Mouse (Mus musculus) forebrain, postnatal 0 days (tissue): ENCODE measurements at regions not wholly inside any gene's neighbourhood (a gene's known extent, or its start where the extent isn't known, plus 50 kb on each side); places are given as distances from the start of the nearest gene placed in this dataset.

Source experiments
- ATAC-seq: fragments of 200-750 bp; cut with Nextera tagmentation; 2 replicates; pipeline ENCODE4 v1.8.0; 2017; ENCODE audit warnings: mild to moderate bottlenecking, moderate library complexity
- DNase-seq: peaks from one replicate; pipeline ENCODE4 v3.0.0-alpha.2; 2015
- H3K27ac ChIP-seq: fragments of 300-500 bp; sonication (generic); 2 replicates; pipeline ENCODE4 v1.5.1; 2014; ENCODE audit warnings: low read depth, mild to moderate bottlenecking, antibody characterized with exemption, low read length, moderate library complexity, mixed read lengths
- H3K27me3 ChIP-seq: fragments of 300-500 bp; sonication (generic); 2 replicates; pipeline ENCODE4 v1.6.1; 2014; ENCODE audit warnings: mild to moderate bottlenecking, low read length, mixed read lengths; ENCODE audit not compliant: insufficient read depth
- H3K36me3 ChIP-seq: fragments of 300-500 bp; sonication (generic); 2 replicates; pipeline ENCODE4 v1.6.1; 2014; ENCODE audit warnings: mild to moderate bottlenecking, moderate library complexity; ENCODE audit not compliant: insufficient read depth
- H3K4me1 ChIP-seq: fragments of 300-500 bp; sonication (generic); 2 replicates; pipeline ENCODE4 v1.6.1; 2014; ENCODE audit warnings: antibody characterized with exemption; ENCODE audit not compliant: insufficient read depth
- H3K4me2 ChIP-seq: fragments of 300-500 bp; sonication (generic); 2 replicates; pipeline ENCODE4 v1.6.1; 2014; ENCODE audit warnings: low read depth, mild to moderate bottlenecking, moderate library complexity
- H3K4me3 ChIP-seq: fragments of 300-500 bp; sonication (generic); 2 replicates; pipeline ENCODE4 v1.5.1; 2014; ENCODE audit warnings: low read depth, low read length, mixed read lengths
- H3K9ac ChIP-seq: fragments of 300-500 bp; sonication (generic); 2 replicates; pipeline ENCODE4 v1.6.1; 2014; ENCODE audit warnings: mild to moderate bottlenecking
- H3K9me3 ChIP-seq: fragments of 300-500 bp; sonication (generic); 2 replicates; pipeline ENCODE4 v1.6.1; 2016; ENCODE audit warnings: low read length
- CTCF ChIP-seq: sonication (generic); IDR thresholded peaks from 2 replicates; pipeline ENCODE4 v1.5.1; 2016; ENCODE audit warnings: antibody characterized with exemption, control low read depth, low read depth
- WGBS: fragments of 180-500 bp; shearing (Covaris S2); extraction: QIAGEN DNeasy Blood & Tissue Kit; methylation state at CpG from one replicate; pipeline ENCODE4 v1.1.7; 2014; 5-methylcytosine and 5-hydroxymethylcytosine counted together

GRCm38 (mm10) chr7:121289737-121290136, 101.9 kb upstream of the Hs3st2 start:
- no peak overlapping the region for H3K4me2 ChIP-seq
- no peaks in the 10 kb centered on the region for H3K9me3 ChIP-seq
- ATAC-seq (no peak), DNase-seq (no peak)
- H3K27me3 ChIP-seq, result no peaks in the 10 kb centered on the region
- H3K36me3 ChIP-seq, result no peaks in the 10 kb centered on the region
- 90% methylated on average over 16 of the region's 16 CpGs for WGBS
- TF ChIP-seq CTCF, result no peak
- no peaks in the 10 kb centered on the region for H3K4me1 ChIP-seq
- H3K4me3 ChIP-seq, result no peak overlapping the region
- no peak overlapping the region for H3K27ac ChIP-seq
- H3K9ac ChIP-seq, result no peak overlapping the region

- Histone ChIP-seq H3K9me3 (no peaks in the 10 kb centered on the region), H3K36me3 (no peaks in the 10 kb centered on the region), H3K4me2 (no peak overlapping the region), H3K4me3 (no peak overlapping the region), H3K27me3 (no peaks in the 10 kb centered on the region), H3K27ac (no peak overlapping the region), H3K4me1 (no peaks in the 10 kb centered on the region), H3K9ac (no peak overlapping the region)
- TF ChIP-seq CTCF, result no peak
- ATAC-seq (no peak), DNase-seq (no peak)
- 89% methylated on average over 3 of the region's 3 CpGs for WGBS
Observed at GRCm38 (mm10) chr7:121296151-121296695, 95.4 kb upstream of the Hs3st2 start.

GRCm38 (mm10) chr7:121312961-121313587, 78.6 kb upstream of the Hs3st2 start:
- WGBS, result 5% methylated on average over 19 of the region's 19 CpGs
- Histone ChIP-seq H3K27ac (no peak overlapping the region), H3K4me1 (no peaks in the 10 kb centered on the region), H3K4me2 (peak overlapping the region; percentile 23; the same call in 1 of the 2 replicates), H3K27me3 (0 out of 2 replicates have a peak, but pooled peaks cover 2% of the 10 kb centered on the region), H3K4me3 (no peak overlapping the region), H3K36me3 (no peaks in the 10 kb centered on the region), H3K9ac (peak overlapping the region; percentile 14; the same call in 1 of the 2 replicates), H3K9me3 (no peaks in the 10 kb centered on the region)
- no peak for TF ChIP-seq CTCF
- ATAC-seq (no peak), DNase-seq (peak; percentile 6)

GRCm38 (mm10) chr7:121314521-121314920, 77.1 kb upstream of the Hs3st2 start:
- no peaks in the 10 kb centered on the region for H3K4me1 ChIP-seq
- no peaks in the 10 kb centered on the region for H3K9me3 ChIP-seq
- TF ChIP-seq CTCF, result no peak
- H3K27me3 ChIP-seq, result 0 out of 2 replicates have a peak, but pooled peaks cover 2% of the 10 kb centered on the region
- no peak overlapping the region for H3K4me3 ChIP-seq
- 71% methylated on average over 4 of the region's 4 CpGs for WGBS
- ATAC-seq (no peak), DNase-seq (no peak)
- no peak overlapping the region for H3K27ac ChIP-seq
- no peak overlapping the region for H3K9ac ChIP-seq
- H3K36me3 ChIP-seq, result no peaks in the 10 kb centered on the region
- no peak overlapping the region for H3K4me2 ChIP-seq

- no peak overlapping the region for H3K9ac ChIP-seq
- no peak for TF ChIP-seq CTCF
- no peaks in the 10 kb centered on the region for H3K4me1 ChIP-seq
- 84% methylated on average over 7 of the region's 7 CpGs for WGBS
- no peak overlapping the region for H3K4me2 ChIP-seq
- H3K9me3 ChIP-seq, result no peaks in the 10 kb centered on the region
- no peak overlapping the region for H3K4me3 ChIP-seq
- peaks cover 4% of the 10 kb centered on the region; the same call in 1 of the 2 replicates for H3K27me3 ChIP-seq
- H3K27ac ChIP-seq, result no peak overlapping the region
- no peak for DNase-seq
- H3K36me3 ChIP-seq, result no peaks in the 10 kb centered on the region
- no peak for ATAC-seq
Observed at GRCm38 (mm10) chr7:121329274-121329673, 62.4 kb upstream of the Hs3st2 start.

GRCm38 (mm10) chr7:121332532-121332931, 59.1 kb upstream of the Hs3st2 start:
- H3K9ac ChIP-seq, result no peak overlapping the region
- no peaks in the 10 kb centered on the region for H3K4me1 ChIP-seq
- peak; percentile 6 for DNase-seq
- H3K27ac ChIP-seq, result no peak overlapping the region
- no peak overlapping the region for H3K4me3 ChIP-seq
- no peak for TF ChIP-seq CTCF
- peaks cover 4% of the 10 kb centered on the region for H3K27me3 ChIP-seq
- 35% methylated on average over 2 of the region's 2 CpGs for WGBS
- no peaks in the 10 kb centered on the region for H3K36me3 ChIP-seq
- no peak for ATAC-seq
- no peaks in the 10 kb centered on the region for H3K9me3 ChIP-seq
- H3K4me2 ChIP-seq, result no peak overlapping the region

- ATAC-seq (no peak), DNase-seq (no peak)
- Histone ChIP-seq H3K4me3 (no peak overlapping the region), H3K36me3 (no peaks in the 10 kb centered on the region), H3K9me3 (no peaks in the 10 kb centered on the region), H3K9ac (no peak overlapping the region), H3K27me3 (peaks cover 4% of the 10 kb centered on the region), H3K27ac (no peak overlapping the region), H3K4me1 (no peaks in the 10 kb centered on the region), H3K4me2 (no peak overlapping the region)
- TF ChIP-seq CTCF, result no peak
- WGBS, result 41% methylated on average over 9 of the region's 9 CpGs
Observed at GRCm38 (mm10) chr7:121335390-121336109, 56.1 kb upstream of the Hs3st2 start.
